Mouse (Mus musculus): ENCODE measurements at regions not wholly inside any gene's neighbourhood (a gene's known extent, or its start where the extent isn't known, plus 50 kb on each side); places are given as distances from the start of the nearest gene placed in this dataset.

DNA sequence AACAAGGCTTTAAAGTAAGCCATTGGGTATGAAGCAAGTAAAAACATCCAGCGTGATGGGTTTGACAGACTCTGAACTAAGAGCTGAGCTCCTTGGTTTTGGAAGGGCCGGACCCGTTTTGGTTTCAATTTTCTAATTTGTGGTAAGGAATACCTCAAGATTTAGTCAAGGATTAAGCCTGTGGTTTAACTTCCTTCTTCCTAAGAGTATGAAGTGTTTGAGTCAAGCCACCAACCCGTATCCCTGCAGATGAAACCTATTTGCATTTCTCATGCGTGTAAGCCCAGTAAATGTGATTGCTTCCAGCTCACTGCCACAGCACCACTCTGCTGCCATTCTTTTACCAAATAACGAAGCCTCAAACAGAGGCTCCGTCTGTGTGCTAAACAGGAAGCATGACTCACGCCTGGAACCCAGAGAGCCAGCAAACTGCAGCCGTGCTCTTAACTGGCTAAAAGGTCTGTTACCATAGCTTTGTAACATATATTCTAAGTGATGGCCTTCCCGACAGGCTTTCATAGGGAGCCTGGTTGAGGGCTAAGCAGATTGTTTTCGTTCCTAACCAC, 149.7 kb downstream of the Etv1 start:
- no peaks in the 10 kb centered on the region for H3K36me3 ChIP-seq (replicated peaks; ENCODE audit: control insufficient read depth, insufficient read depth, low read depth)
- TF ChIP-seq EP300 (IDR thresholded peaks at IDR 0.05; ENCODE audit: low read depth) (no peak), CTCF (IDR thresholded peaks at IDR 0.05; ENCODE audit: low read depth) (no peak)
- no peak for ATAC-seq (ENCODE audit: insufficient read depth)
- H3K27ac ChIP-seq = no peak overlapping the region
- no peak overlapping the region for H3K4me2 ChIP-seq (ENCODE audit: low read depth)
- no peaks in the 10 kb centered on the region for H3K9me3 ChIP-seq (ENCODE audit: control insufficient read depth, low read length)
- no peak overlapping the region for H3K4me3 ChIP-seq (ENCODE audit: insufficient read depth in 1 of 2, low read depth in 2 of 2, low read length in 2 of 2)
- no peaks in the 10 kb centered on the region for H3K4me1 ChIP-seq (replicated peaks; ENCODE audit: control insufficient read depth in 2 of 2, insufficient read depth in 2 of 2, low read length in 1 of 2)
- peak in 1 of 3 experiments; percentile 14 for DNase-seq (ENCODE audit: low read depth in 3 of 3, low spot score in 3 of 3)
- H3K27me3 ChIP-seq (ENCODE audit: control insufficient read depth, insufficient read depth, low read length) = no peaks in the 10 kb centered on the region
- no peak overlapping the region for H3K9ac ChIP-seq (replicated peaks)
- WGBS (ENCODE audit: insufficient replicate concordance) = 15% methylated on average over 11 of the region's 11 CpGs

- Histone ChIP-seq H3K27me3 (ENCODE audit: control insufficient read depth, insufficient read depth, low read length) (no peaks in the 10 kb centered on the region), H3K4me3 (ENCODE audit: insufficient read depth in 1 of 2, low read depth in 2 of 2, low read length in 2 of 2) (no peak overlapping the region), H3K36me3 (replicated peaks; ENCODE audit: control insufficient read depth, insufficient read depth, low read depth) (no peaks in the 10 kb centered on the region), H3K9ac (replicated peaks) (no peak overlapping the region), H3K9me3 (ENCODE audit: control insufficient read depth, low read length) (no peaks in the 10 kb centered on the region), H3K4me2 (ENCODE audit: low read depth) (no peak overlapping the region), H3K27ac (no peak overlapping the region), H3K4me1 (replicated peaks; ENCODE audit: control insufficient read depth in 2 of 2, insufficient read depth in 2 of 2, low read length in 1 of 2) (no peaks in the 10 kb centered on the region)
- WGBS (ENCODE audit: insufficient replicate concordance) = 41% methylated on average over 1 of the region's 1 CpGs
- ATAC-seq (ENCODE audit: insufficient read depth) (no peak), DNase-seq (ENCODE audit: low read depth in 3 of 3, low spot score in 3 of 3) (no peak)
- TF ChIP-seq EP300 (IDR thresholded peaks at IDR 0.05; ENCODE audit: low read depth) (no peak), CTCF (IDR thresholded peaks at IDR 0.05; ENCODE audit: low read depth) (no peak)
These were observed 150.5 kb downstream of the Etv1 start for GRCm38 (mm10) chr12:38929644-38930043.

GRCm38 (mm10) chr12:38931769-38932168, 152.6 kb downstream of the Etv1 start:
- ATAC-seq (ENCODE audit: insufficient read depth) = no peak
- H3K36me3 ChIP-seq (replicated peaks; ENCODE audit: control insufficient read depth, insufficient read depth, low read depth) = no peaks in the 10 kb centered on the region
- no peak overlapping the region for H3K4me3 ChIP-seq (ENCODE audit: insufficient read depth in 1 of 2, low read depth in 2 of 2, low read length in 2 of 2)
- no peak overlapping the region for H3K4me2 ChIP-seq (ENCODE audit: low read depth)
- 41% methylated on average over 2 of the region's 2 CpGs for WGBS (ENCODE audit: insufficient replicate concordance)
- no peaks in the 10 kb centered on the region for H3K9me3 ChIP-seq (ENCODE audit: control insufficient read depth, low read length)
- H3K27ac ChIP-seq = no peak overlapping the region
- no peak for TF ChIP-seq CTCF (IDR thresholded peaks at IDR 0.05; ENCODE audit: low read depth)
- TF ChIP-seq EP300 (IDR thresholded peaks at IDR 0.05; ENCODE audit: low read depth) = no peak
- no peak overlapping the region for H3K9ac ChIP-seq (replicated peaks)
- H3K27me3 ChIP-seq (ENCODE audit: control insufficient read depth, insufficient read depth, low read length) = no peaks in the 10 kb centered on the region
- H3K4me1 ChIP-seq (replicated peaks; ENCODE audit: control insufficient read depth in 2 of 2, insufficient read depth in 2 of 2, low read length in 1 of 2) = no peaks in the 10 kb centered on the region
- DNase-seq (ENCODE audit: low read depth in 3 of 3, low spot score in 3 of 3) = no peak

DNA sequence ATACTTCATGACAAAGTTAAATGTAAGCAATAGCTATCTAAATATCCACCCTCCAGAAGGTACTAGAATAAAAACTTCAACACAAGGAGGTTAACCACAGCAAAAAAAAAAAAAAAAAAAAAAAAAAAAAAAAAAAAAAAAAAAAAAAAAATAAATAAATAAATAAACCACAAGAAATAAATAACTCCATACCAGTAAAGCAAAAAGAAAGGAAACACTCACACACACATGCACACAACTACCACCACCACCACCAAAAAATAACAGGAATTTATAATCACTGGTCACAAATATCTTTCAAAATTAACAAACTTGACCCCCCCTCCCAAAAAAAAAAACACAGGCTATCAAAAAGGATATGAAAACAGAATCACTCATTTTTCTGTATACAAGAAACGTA, 180.4 kb downstream of the Etv1 start:
- ATAC-seq (ENCODE audit: insufficient read depth) = no peak
- H3K9me3 ChIP-seq (ENCODE audit: control insufficient read depth, low read length) = no peaks in the 10 kb centered on the region

DNA sequence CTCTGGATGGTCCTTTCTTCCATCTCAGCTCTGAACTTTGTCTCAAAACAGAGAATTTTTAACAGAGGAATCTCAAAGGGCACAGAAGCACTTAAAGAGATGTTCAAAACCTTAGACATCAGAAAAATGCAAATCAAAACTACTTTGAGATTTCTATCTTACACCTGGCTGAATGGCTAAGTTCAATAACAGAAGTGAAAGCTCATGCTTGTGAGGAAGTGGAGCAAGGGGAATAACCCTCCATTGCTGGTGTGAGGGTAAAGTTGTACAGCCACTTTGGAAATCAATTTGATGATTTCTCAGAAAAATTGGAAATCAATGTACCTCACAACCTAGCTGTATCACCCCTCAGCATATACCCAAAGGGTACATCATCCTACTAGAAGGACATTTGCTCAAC, 183.1 kb downstream of the Etv1 start:
- no peaks in the 10 kb centered on the region for H3K27me3 ChIP-seq (ENCODE audit: control insufficient read depth, insufficient read depth, low read length)
- H3K4me3 ChIP-seq (ENCODE audit: insufficient read depth in 1 of 2, low read depth in 2 of 2, low read length in 2 of 2) = no peak overlapping the region
- ATAC-seq (ENCODE audit: insufficient read depth) (no peak), DNase-seq (ENCODE audit: low read depth in 3 of 3, low spot score in 3 of 3) (no peak)
- H3K27ac ChIP-seq = no peak overlapping the region
- H3K9me3 ChIP-seq (ENCODE audit: control insufficient read depth, low read length) = no peaks in the 10 kb centered on the region
- no peaks in the 10 kb centered on the region for H3K36me3 ChIP-seq (replicated peaks; ENCODE audit: control insufficient read depth, insufficient read depth, low read depth)
- TF ChIP-seq EP300 (IDR thresholded peaks at IDR 0.05; ENCODE audit: low read depth) (no peak), CTCF (IDR thresholded peaks at IDR 0.05; ENCODE audit: low read depth) (no peak)
- no peak overlapping the region for H3K4me2 ChIP-seq (ENCODE audit: low read depth)
- no peak overlapping the region for H3K9ac ChIP-seq (replicated peaks)
- H3K4me1 ChIP-seq (replicated peaks; ENCODE audit: control insufficient read depth in 2 of 2, insufficient read depth in 2 of 2, low read length in 1 of 2) = no peaks in the 10 kb centered on the region

More for the DNA sequence above, 180.4 kb downstream of the Etv1 start:
- Histone ChIP-seq H3K4me1 (replicated peaks; ENCODE audit: control insufficient read depth in 2 of 2, insufficient read depth in 2 of 2, low read length in 1 of 2) (no peaks in the 10 kb centered on the region), H3K36me3 (replicated peaks; ENCODE audit: control insufficient read depth, insufficient read depth, low read depth) (no peaks in the 10 kb centered on the region), H3K4me2 (ENCODE audit: low read depth) (no peak overlapping the region), H3K27ac (no peak overlapping the region), H3K4me3 (ENCODE audit: insufficient read depth in 1 of 2, low read depth in 2 of 2, low read length in 2 of 2) (no peak overlapping the region), H3K27me3 (ENCODE audit: control insufficient read depth, insufficient read depth, low read length) (no peaks in the 10 kb centered on the region), H3K9ac (replicated peaks) (no peak overlapping the region)
- 35% methylated on average over 1 of the region's 1 CpGs for WGBS (ENCODE audit: insufficient replicate concordance)
- no peak for DNase-seq (ENCODE audit: low read depth in 3 of 3, low spot score in 3 of 3)
- no peak for TF ChIP-seq EP300 (IDR thresholded peaks at IDR 0.05; ENCODE audit: low read depth)
- no peak for TF ChIP-seq CTCF (IDR thresholded peaks at IDR 0.05; ENCODE audit: low read depth)

Data from liver, embryonic 14.5 days (tissue).